In the genomic region with DNA sequence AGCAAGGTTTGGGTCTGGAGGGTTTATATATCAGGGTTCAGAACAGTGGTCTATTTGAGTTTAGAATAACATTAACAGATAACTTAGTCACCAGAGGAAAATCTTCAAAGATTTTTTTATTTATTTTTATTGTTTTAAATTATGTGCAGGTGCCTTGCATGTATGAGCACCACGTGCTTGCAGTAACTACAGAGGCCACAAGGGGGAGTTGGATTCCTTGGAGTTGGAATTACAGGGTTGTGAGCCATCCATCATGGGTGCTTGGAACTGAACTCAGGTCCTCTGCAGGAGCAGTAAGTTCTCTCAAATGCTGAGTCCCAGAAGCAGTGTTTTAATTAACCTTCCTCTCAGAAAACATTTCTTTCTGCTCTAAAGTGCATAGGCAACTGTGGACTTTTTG, we compare ENCODE assay signal across 1 mouse cellular context.
TF ChIP-seq lines count a peak whose summit lies in the region.

No protein-coding gene starts in this region.

TF ChIP-seq in CH12.LX, 34 proteins besides CTCF, POLR2A, EP300 and RAD21:
- no peak for TF ChIP-seq TBP (conservative IDR thresholded peaks at IDR 0.05; ENCODE audit: low read depth, low read length)
- TF ChIP-seq ZKSCAN1 (IDR thresholded peaks at IDR 0.05; ENCODE audit: borderline replicate concordance, low read depth, low read length) = no peak
- TF ChIP-seq ZNF384 (IDR thresholded peaks at IDR 0.05; ENCODE audit: low read depth, low read length) = no peak
- no peak for TF ChIP-seq BHLHE40 (IDR thresholded peaks at IDR 0.05; ENCODE audit: low read depth, low read length)
- no peak for TF ChIP-seq ZC3H11A (IDR thresholded peaks at IDR 0.05; ENCODE audit: low read depth, low read length)
- no peak for TF ChIP-seq PAX5 (IDR thresholded peaks at IDR 0.05; ENCODE audit: low read length)
- TF ChIP-seq ZMIZ1 (IDR thresholded peaks at IDR 0.05; ENCODE audit: low read depth, low read length) = no peak
- TF ChIP-seq MAFK (IDR thresholded peaks at IDR 0.05; ENCODE audit: insufficient replicate concordance, low read length) = no peak
- no peak for TF ChIP-seq JUN (IDR thresholded peaks at IDR 0.05; ENCODE audit: insufficient read depth, low read depth, low read length)
